Mouse (Mus musculus) lung, postnatal 0 days (tissue): ENCODE measurements around the gene Gm9767. TPM values are rescaled to one million over a fixed set of nuclear protein-coding genes. Genes with fewer than 3 reads are reported as not detected.

Source experiments
- ATAC-seq: fragments of 200-750 bp; cut with Nextera tagmentation; 2 replicates; pipeline ENCODE4 v1.8.0; 2017; ENCODE audit warnings: moderate library complexity
- DNase-seq: peaks from one replicate; pipeline ENCODE4 v3.0.0-alpha.2; 2016; ENCODE audit warnings: low spot score
- H3K27ac ChIP-seq: fragments of 300-500 bp; sonication (generic); 2 replicates; pipeline ENCODE4 v1.5.1; 2014; ENCODE audit warnings: antibody characterized with exemption, mild to moderate bottlenecking, low read length, mixed read lengths
- H3K27me3 ChIP-seq: fragments of 300-500 bp; sonication (generic); replicated peaks from 2 replicates; pipeline ENCODE4 v1.6.1; 2014; ENCODE audit warnings: low read length, mixed read lengths; ENCODE audit not compliant: insufficient read depth
- H3K36me3 ChIP-seq: fragments of 300-500 bp; sonication (generic); 2 replicates; pipeline ENCODE4 v1.6.1; 2014; ENCODE audit warnings: low read length, mixed read lengths; ENCODE audit not compliant: insufficient read depth
- H3K4me1 ChIP-seq: fragments of 300-500 bp; sonication (generic); 2 replicates; pipeline ENCODE4 v1.6.1; 2014; ENCODE audit warnings: antibody characterized with exemption, low read depth, low read length, mixed read lengths; ENCODE audit not compliant: insufficient read depth
- H3K4me2 ChIP-seq: fragments of 300-500 bp; sonication (generic); replicated peaks from 2 replicates; pipeline ENCODE4 v1.6.1; 2014; ENCODE audit warnings: low read depth, mild to moderate bottlenecking, low read length, moderate library complexity, mixed read lengths
- H3K4me3 ChIP-seq: fragments of 300-500 bp; sonication (generic); 2 replicates; pipeline ENCODE4 v1.5.1; 2014; ENCODE audit warnings: low read depth, low read length
- H3K9ac ChIP-seq: fragments of 300-500 bp; sonication (generic); replicated peaks from 2 replicates; pipeline ENCODE4 v1.6.1; 2014; ENCODE audit warnings: low read depth, mild to moderate bottlenecking
- H3K9me3 ChIP-seq: fragments of 300-500 bp; sonication (generic); 2 replicates; pipeline ENCODE4 v1.6.1; 2016; ENCODE audit warnings: low read length, mixed read lengths
- CTCF ChIP-seq: IDR thresholded peaks from 2 replicates; pipeline ENCODE4 v1.5.1; 2016; ENCODE audit warnings: antibody characterized with exemption, mild to moderate bottlenecking
- EP300 ChIP-seq: IDR thresholded peaks from 2 replicates; pipeline ENCODE4 v1.6.1; 2016; ENCODE audit warnings: antibody characterized with exemption, mild to moderate bottlenecking, control low read depth
- WGBS: fragments of 180-500 bp; shearing (Covaris S2); extraction: QIAGEN DNeasy Blood & Tissue Kit; methylation state at CpG from one replicate; pipeline ENCODE4 v1.1.7; 2014; 5-methylcytosine and 5-hydroxymethylcytosine counted together
- polyA plus RNA-seq: library from polyadenylated mRNA; unstranded; fragments of >200 nt; fragmentation: Nextera tagmentation; extraction: Ambion mirVana; gene quantifications from 2 replicates; pipeline ENCODE4 v1.2.1, GENCODE M21; 2015

The Gm9767 gene
- 0.18 and 0.30 TPM in 2 replicates for polyA plus RNA-seq

GRCm38 (mm10) chr10:26077671-26078481 lies at the start of gene Gm9767:
Gm9767 (plus strand) TSS chr10:26078255.
- H3K4me3 ChIP-seq, result peak within 1 kb of the TSS; percentile 46
- 3% methylated on average over 46 of the region's 52 CpGs for WGBS
- no peak within 1 kb of the TSS for H3K9ac ChIP-seq
- H3K27ac ChIP-seq, result no peak within 1 kb of the TSS
- no peaks in the 10 kb centered on the region for H3K36me3 ChIP-seq
- no peaks in the 10 kb centered on the region for H3K4me1 ChIP-seq
- TF ChIP-seq CTCF, result no peak
- no peak for TF ChIP-seq EP300
- H3K4me2 ChIP-seq, result peak within 1 kb of the TSS; percentile 92
- ATAC-seq, result no peak
- peaks cover 11% of the 10 kb centered on the region; the same call in 1 of the 2 replicates for H3K27me3 ChIP-seq
- no peak for DNase-seq
- H3K9me3 ChIP-seq, result no peaks in the 10 kb centered on the region

GRCm38 (mm10) chr10:26034931-26035330 lies 43.1 kb upstream of the Gm9767 start:
- TF ChIP-seq EP300, result no peak
- no peak for TF ChIP-seq CTCF
- no peaks in the 10 kb centered on the region for H3K4me1 ChIP-seq
- 68% methylated on average over 5 of the region's 5 CpGs for WGBS

GRCm38 (mm10) chr10:26051177-26051576 lies 26.9 kb upstream of the Gm9767 start:
- no peaks in the 10 kb centered on the region for H3K36me3 ChIP-seq
- H3K9me3 ChIP-seq, result no peaks in the 10 kb centered on the region
- no peak overlapping the region for H3K9ac ChIP-seq
- H3K27ac ChIP-seq, result no peak overlapping the region
- H3K4me1 ChIP-seq, result no peaks in the 10 kb centered on the region
- H3K4me2 ChIP-seq, result no peak overlapping the region
- DNase-seq (no peak), ATAC-seq (no peak)
- no peaks in the 10 kb centered on the region for H3K27me3 ChIP-seq
- 96% methylated on average over 2 of the region's 2 CpGs for WGBS
- no peak for TF ChIP-seq EP300
- no peak for TF ChIP-seq CTCF
- no peak overlapping the region for H3K4me3 ChIP-seq

More at GRCm38 (mm10) chr10:26034931-26035330, 43.1 kb upstream of the Gm9767 start:
- no peaks in the 10 kb centered on the region for H3K9me3 ChIP-seq
- no peak overlapping the region for H3K4me3 ChIP-seq
- H3K27me3 ChIP-seq, result no peaks in the 10 kb centered on the region
- H3K4me2 ChIP-seq, result no peak overlapping the region
- no peaks in the 10 kb centered on the region for H3K36me3 ChIP-seq
- DNase-seq (no peak), ATAC-seq (no peak)
- H3K27ac ChIP-seq, result no peak overlapping the region
- H3K9ac ChIP-seq, result no peak overlapping the region

- Histone ChIP-seq H3K4me2 (no peak overlapping the region), H3K9me3 (no peaks in the 10 kb centered on the region), H3K4me3 (no peak overlapping the region), H3K36me3 (no peaks in the 10 kb centered on the region), H3K27ac (no peak overlapping the region), H3K4me1 (no peaks in the 10 kb centered on the region), H3K9ac (no peak overlapping the region), H3K27me3 (no peaks in the 10 kb centered on the region)
- no peak for TF ChIP-seq EP300
- no peak for TF ChIP-seq CTCF
- ATAC-seq, result no peak
- DNase-seq, result no peak
- 83% methylated on average over 3 of the region's 3 CpGs for WGBS
Measured at GRCm38 (mm10) chr10:26059662-26060307, 18.3 kb upstream of the Gm9767 start.

- Histone ChIP-seq H3K27me3 (no peaks in the 10 kb centered on the region), H3K4me3 (no peak overlapping the region), H3K9ac (no peak overlapping the region), H3K4me1 (no peaks in the 10 kb centered on the region), H3K27ac (no peak overlapping the region), H3K36me3 (no peaks in the 10 kb centered on the region), H3K9me3 (no peaks in the 10 kb centered on the region), H3K4me2 (no peak overlapping the region)
- ATAC-seq (no peak), DNase-seq (no peak)
- TF ChIP-seq EP300 (no peak), CTCF (no peak)
- 91% methylated on average over 4 of the region's 4 CpGs for WGBS
Measured at GRCm38 (mm10) chr10:26063071-26063470, 15.0 kb upstream of the Gm9767 start.

- Histone ChIP-seq H3K36me3 (no peaks in the 10 kb centered on the region), H3K9ac (no peak overlapping the region), H3K27ac (no peak overlapping the region), H3K4me3 (no peak overlapping the region), H3K9me3 (no peaks in the 10 kb centered on the region), H3K27me3 (no peaks in the 10 kb centered on the region), H3K4me2 (no peak overlapping the region), H3K4me1 (no peaks in the 10 kb centered on the region)
- 77% methylated on average over 5 of the region's 5 CpGs for WGBS
- no peak for DNase-seq
- no peak for TF ChIP-seq CTCF
- no peak for TF ChIP-seq EP300
- no peak for ATAC-seq
Measured at GRCm38 (mm10) chr10:26071986-26072385, 6.1 kb upstream of the Gm9767 start.
